Mouse (Mus musculus) stomach, postnatal 0 days (tissue): ENCODE results near the gene Casq1. TPM values are rescaled to one million over a fixed set of nuclear protein-coding genes. Genes with fewer than 3 reads are reported as not detected.
A peak's percentile ranks its signal among the peaks of the same experiment; 100 is the strongest.

Experiments used
- ATAC-seq: fragments of 200-750 bp; cut with Nextera tagmentation; 2 replicates; pipeline ENCODE4 v1.8.0; 2017; ENCODE audit not compliant: low FRiP score, low TSS enrichment
- DNase-seq: peaks from one replicate; pipeline ENCODE4 v3.0.0-alpha.2; 2016; ENCODE audit warnings: low spot score
- H3K27ac ChIP-seq: fragments of 300-500 bp; sonication (generic); replicated peaks from 2 replicates; pipeline ENCODE4 v1.5.1; 2014; ENCODE audit warnings: mild to moderate bottlenecking, control low read depth
- H3K27me3 ChIP-seq: fragments of 300-500 bp; sonication (generic); 2 replicates; pipeline ENCODE4 v1.6.1; 2014; ENCODE audit warnings: low read length; ENCODE audit not compliant: control insufficient read depth, insufficient read depth
- H3K36me3 ChIP-seq: fragments of 300-500 bp; sonication (generic); 2 replicates; pipeline ENCODE4 v1.6.1; 2014; ENCODE audit warnings: low read length, mixed read lengths; ENCODE audit not compliant: control insufficient read depth, insufficient read depth
- H3K4me1 ChIP-seq: fragments of 300-500 bp; sonication (generic); replicated peaks from 2 replicates; pipeline ENCODE4 v1.6.1; 2014; ENCODE audit warnings: antibody characterized with exemption; ENCODE audit not compliant: control insufficient read depth, insufficient read depth
- H3K4me2 ChIP-seq: fragments of 300-500 bp; sonication (generic); replicated peaks from 2 replicates; pipeline ENCODE4 v1.6.1; 2014; ENCODE audit warnings: low read depth, mild to moderate bottlenecking, control low read depth, moderate library complexity
- H3K4me3 ChIP-seq: fragments of 300-500 bp; sonication (generic); 2 replicates; pipeline ENCODE4 v1.5.1; 2014; ENCODE audit warnings: low read depth, low read length, control low read depth
- H3K9ac ChIP-seq: fragments of 300-500 bp; sonication (generic); 2 replicates; pipeline ENCODE4 v1.6.1; 2014; ENCODE audit warnings: mild to moderate bottlenecking, low read length, control low read depth, mixed read lengths
- H3K9me3 ChIP-seq: fragments of 300-500 bp; sonication (generic); 2 replicates; pipeline ENCODE4 v1.6.1; 2016; ENCODE audit warnings: low read length; ENCODE audit not compliant: control insufficient read depth
- CTCF ChIP-seq: IDR thresholded peaks from 2 replicates; pipeline ENCODE4 v1.5.1; 2016; ENCODE audit warnings: antibody characterized with exemption, low read depth, mild to moderate bottlenecking, moderate library complexity
- EP300 ChIP-seq: optimal IDR thresholded peaks from 2 replicates; pipeline ENCODE3; 2016; ENCODE audit warnings: antibody characterized with exemption
- WGBS: fragments of 180-500 bp; shearing (Covaris S2); extraction: QIAGEN DNeasy Blood & Tissue Kit; methylation state at CpG from one replicate; pipeline ENCODE4 v1.1.7; 2014; 5-methylcytosine and 5-hydroxymethylcytosine counted together
- polyA plus RNA-seq: library from polyadenylated mRNA; unstranded; fragments of >200 nt; fragmentation: Nextera tagmentation; extraction: Ambion mirVana; gene quantifications from 2 replicates; pipeline ENCODE4 v1.2.1, GENCODE M21; 2015

The Casq1 gene
- polyA plus RNA-seq, 1 experiment from 2014 or later = 9.8 TPM

DNA sequence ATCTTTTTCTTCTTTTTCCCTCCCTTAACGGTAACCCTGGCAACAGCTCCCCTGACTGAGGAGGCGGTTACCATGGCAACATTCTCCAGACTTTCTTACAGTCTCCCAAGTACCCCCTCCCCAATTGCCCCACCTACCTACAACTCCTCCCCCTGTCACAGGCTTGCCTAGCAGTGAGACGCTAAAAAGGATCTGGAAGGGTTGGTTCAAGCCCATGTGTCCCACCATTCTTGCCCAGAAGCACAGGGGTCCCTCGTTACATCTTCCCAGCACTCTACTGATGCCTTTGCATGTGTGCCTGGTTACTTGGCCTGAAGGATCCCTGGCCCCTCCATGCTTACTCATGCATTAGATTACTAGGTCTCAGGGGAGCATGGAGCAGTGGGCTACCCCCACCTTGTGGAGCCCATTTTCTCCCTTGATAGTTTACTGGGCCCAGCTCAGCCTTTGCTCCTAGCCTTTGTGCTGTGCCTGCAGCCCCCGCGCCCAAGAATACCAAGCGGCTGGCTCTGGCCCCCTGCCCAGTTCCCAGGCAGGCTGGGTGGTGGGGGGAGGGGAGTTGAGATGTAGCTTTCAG, 18.7 kb downstream of the Casq1 start:
- 0 out of 2 replicates have a peak overlapping the region, but pooled peaks have one; percentile 40 for H3K27ac ChIP-seq
- H3K4me2 ChIP-seq = no peak overlapping the region
- TF ChIP-seq CTCF = no peak
- no peak for TF ChIP-seq EP300
- H3K9me3 ChIP-seq = no peaks in the 10 kb centered on the region
- peaks cover 24% of the 10 kb centered on the region for H3K4me1 ChIP-seq
- WGBS = 50% methylated on average over 7 of the region's 7 CpGs
- H3K27me3 ChIP-seq = no peaks in the 10 kb centered on the region
- no peak overlapping the region for H3K4me3 ChIP-seq
- H3K36me3 ChIP-seq = peaks cover 9% of the 10 kb centered on the region; the same call in 1 of the 2 replicates
- peak overlapping the region; percentile 27; the same call in 1 of the 2 replicates for H3K9ac ChIP-seq
- ATAC-seq (no peak), DNase-seq (no peak)

DNA sequence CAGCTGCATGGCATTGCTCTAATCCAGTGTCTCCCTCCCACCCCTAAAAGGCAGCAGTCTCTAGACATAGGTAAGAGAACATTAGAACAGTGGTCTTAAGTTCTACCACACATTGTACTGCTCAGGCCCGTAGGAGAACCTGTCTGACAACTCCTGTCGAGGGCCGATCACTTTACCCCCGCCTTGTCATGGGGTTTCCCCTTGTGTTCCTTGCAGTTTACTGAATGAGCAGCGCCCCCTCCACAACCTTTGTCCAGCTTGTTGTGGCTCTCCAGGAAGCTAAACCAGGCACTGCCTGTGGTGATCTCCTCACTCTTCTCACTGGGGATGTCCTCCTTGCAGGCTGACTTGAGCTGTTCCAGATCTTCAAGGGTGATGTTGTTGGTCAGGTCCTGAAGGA, 19.5 kb downstream of the Casq1 start:
- no peak overlapping the region for H3K27ac ChIP-seq
- no peaks in the 10 kb centered on the region for H3K9me3 ChIP-seq
- H3K4me3 ChIP-seq = no peak overlapping the region
- no peaks in the 10 kb centered on the region for H3K27me3 ChIP-seq
- DNase-seq (peak; percentile 66), ATAC-seq (peak; percentile 20; the same call in 1 of the 2 replicates)
- H3K4me1 ChIP-seq = peaks cover 20% of the 10 kb centered on the region
- no peak overlapping the region for H3K4me2 ChIP-seq
- 58% methylated on average over 5 of the region's 5 CpGs for WGBS
- no peak for TF ChIP-seq EP300
- TF ChIP-seq CTCF = no peak
- H3K36me3 ChIP-seq = peaks cover 10% of the 10 kb centered on the region; the same call in 1 of the 2 replicates
- no peak overlapping the region for H3K9ac ChIP-seq

DNA sequence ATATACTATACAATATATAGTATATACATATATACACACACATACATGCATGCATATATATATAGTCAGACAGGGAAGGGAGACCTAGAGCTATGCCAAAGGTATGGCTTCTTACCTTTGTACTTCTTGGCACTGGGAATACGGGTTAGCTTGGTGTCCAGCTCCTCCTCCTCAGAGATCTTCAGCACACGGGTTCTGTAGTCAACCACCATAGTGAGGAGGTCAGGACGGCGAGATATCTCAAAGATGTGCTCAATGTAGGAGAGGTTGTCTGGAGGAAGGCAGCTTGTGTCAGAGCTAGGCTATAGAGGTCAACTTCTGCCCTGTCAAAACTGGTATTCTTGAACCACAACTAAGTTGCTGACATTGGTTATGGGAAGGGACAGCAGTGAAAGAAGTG, 20.7 kb downstream of the Casq1 start:
- no peaks in the 10 kb centered on the region for H3K9me3 ChIP-seq
- 92% methylated on average over 4 of the region's 4 CpGs for WGBS
- DNase-seq (no peak), ATAC-seq (no peak)
- H3K9ac ChIP-seq = no peak overlapping the region
- no peak overlapping the region for H3K4me2 ChIP-seq
- TF ChIP-seq EP300 (no peak), CTCF (no peak)
- no peak overlapping the region for H3K4me3 ChIP-seq
- H3K36me3 ChIP-seq = peaks cover 16% of the 10 kb centered on the region
- H3K27me3 ChIP-seq = no peaks in the 10 kb centered on the region
- H3K4me1 ChIP-seq = peaks cover 17% of the 10 kb centered on the region
- H3K27ac ChIP-seq = no peak overlapping the region

DNA sequence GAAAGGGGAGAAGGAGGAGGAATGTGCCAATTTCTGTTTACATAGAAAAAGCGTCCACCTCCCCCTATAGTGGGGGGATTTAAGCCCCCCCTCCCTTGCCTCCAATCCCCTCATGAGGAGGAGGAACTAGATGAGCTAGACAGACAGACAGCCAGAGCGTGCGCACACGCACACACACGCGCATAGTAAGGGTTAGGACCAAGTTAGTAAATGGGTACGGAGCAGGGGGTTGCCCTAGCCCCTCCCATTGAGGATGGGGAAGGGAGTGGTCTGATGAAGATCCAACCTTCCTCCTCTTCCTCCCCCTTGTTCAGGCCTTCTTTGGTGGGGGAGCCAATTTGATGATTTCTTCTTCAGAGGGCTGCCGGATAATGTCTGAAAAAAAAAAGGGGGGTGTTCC, 21.4 kb downstream of the Casq1 start:
- Histone ChIP-seq H3K9me3 (no peaks in the 10 kb centered on the region), H3K4me1 (peaks cover 15% of the 10 kb centered on the region), H3K4me3 (no peak overlapping the region), H3K36me3 (peaks cover 16% of the 10 kb centered on the region), H3K27me3 (no peaks in the 10 kb centered on the region), H3K4me2 (no peak overlapping the region), H3K27ac (no peak overlapping the region), H3K9ac (no peak overlapping the region)
- no peak for DNase-seq
- no peak for TF ChIP-seq EP300
- TF ChIP-seq CTCF = no peak
- no peak for ATAC-seq
- 80% methylated on average over 8 of the region's 8 CpGs for WGBS

DNA sequence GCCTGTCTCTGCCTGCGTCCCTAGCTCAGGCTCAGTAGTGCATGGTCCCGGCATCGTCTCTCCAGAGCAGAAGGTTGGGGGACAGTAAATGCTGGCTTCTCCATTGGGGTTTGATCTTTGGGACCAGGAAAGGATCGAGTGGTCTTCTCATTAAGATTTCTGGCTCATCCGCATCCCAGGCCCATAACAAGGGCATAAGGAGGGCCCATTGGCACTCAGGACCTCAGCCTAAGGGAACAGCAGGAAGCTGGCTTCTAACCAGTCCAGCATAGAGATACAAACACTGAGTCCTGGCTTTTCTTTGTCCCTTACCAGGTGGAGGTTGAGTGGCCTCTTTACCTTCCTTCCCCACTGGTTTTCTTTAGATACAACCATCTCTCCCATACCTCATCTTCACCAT, 21.8 kb downstream of the Casq1 start:
- Histone ChIP-seq H3K4me2 (no peak overlapping the region), H3K27ac (no peak overlapping the region), H3K9me3 (no peaks in the 10 kb centered on the region), H3K9ac (no peak overlapping the region), H3K36me3 (peaks cover 16% of the 10 kb centered on the region), H3K4me3 (no peak overlapping the region), H3K4me1 (peaks cover 13% of the 10 kb centered on the region), H3K27me3 (no peaks in the 10 kb centered on the region)
- DNase-seq (no peak), ATAC-seq (no peak)
- 81% methylated on average over 5 of the region's 5 CpGs for WGBS
- no peak for TF ChIP-seq EP300
- TF ChIP-seq CTCF = no peak

DNA sequence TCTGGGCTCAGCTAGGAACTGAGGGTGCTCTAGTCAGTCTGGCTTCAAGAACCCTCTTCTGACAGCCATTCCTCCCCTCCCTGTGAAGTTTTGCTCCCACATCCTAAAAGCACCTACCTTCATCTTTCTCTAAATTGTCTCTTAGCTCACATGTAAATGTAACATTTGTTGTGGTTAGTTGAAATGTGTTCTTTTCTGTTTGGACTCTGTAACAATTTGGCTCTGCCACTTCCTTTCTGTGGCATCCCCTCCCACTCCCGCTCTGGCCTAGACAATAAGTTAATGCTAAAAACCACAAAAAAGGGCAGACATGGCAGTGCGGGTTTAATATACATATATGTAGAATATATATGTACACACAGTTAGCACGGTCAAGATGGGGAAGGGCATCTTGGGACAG, 22.5 kb downstream of the Casq1 start:
- no peak overlapping the region for H3K9ac ChIP-seq
- no peaks in the 10 kb centered on the region for H3K27me3 ChIP-seq
- ATAC-seq = no peak
- no peaks in the 10 kb centered on the region for H3K9me3 ChIP-seq
- no peak overlapping the region for H3K4me2 ChIP-seq
- H3K4me1 ChIP-seq = peaks cover 9% of the 10 kb centered on the region
- DNase-seq = no peak
- 82% methylated on average over 3 of the region's 3 CpGs for WGBS
- H3K4me3 ChIP-seq = no peak overlapping the region
- H3K27ac ChIP-seq = no peak overlapping the region
- TF ChIP-seq CTCF (no peak), EP300 (no peak)
- H3K36me3 ChIP-seq = peaks cover 22% of the 10 kb centered on the region
